Mouse (Mus musculus) left cerebral cortex, adult 18-20 months (tissue): Measurements from ENCODE around the gene Zc3h18. TPM values are rescaled to one million over a fixed set of nuclear protein-coding genes. Genes with fewer than 3 reads are reported as not detected.

ENCODE experiments used
- DNase-seq, 2 experiments: peaks; one replicate each; pipeline ENCODE4 v3.0.0; 2021 to 2022; ENCODE audit warnings: low spot score in 2 of 2, mixed read lengths in 1 of 2
- total RNA-seq, 2 experiments: library from RNA; stranded (reverse); gene quantifications; 2 replicates each; pipeline ENCODE4 v1.2.3; 2021

Zc3h18 gene
- total RNA-seq, 2 experiments from 2014 or later: 41.2 to 42.4 TPM

- no peak for DNase-seq
These were observed 31.0 kb upstream of the Zc3h18 start for GRCm38 (mm10) chr8:122345181-122346095.

GRCm38 (mm10) chr8:122347811-122348552, 28.4 kb upstream of the Zc3h18 start:
- peak; percentile 72 to 73 for DNase-seq

GRCm38 (mm10) chr8:122349357-122350297, 26.8 kb upstream of the Zc3h18 start:
- no peak for DNase-seq

- DNase-seq: no peak
These were observed 25.9 kb upstream of the Zc3h18 start for GRCm38 (mm10) chr8:122350309-122351089.

- no peak for DNase-seq
These were observed 22.3 kb upstream of the Zc3h18 start for GRCm38 (mm10) chr8:122354157-122354556.

GRCm38 (mm10) chr8:122355642-122356606, 20.5 kb upstream of the Zc3h18 start:
- DNase-seq: peak; percentile 65 to 80

GRCm38 (mm10) chr8:122357202-122357601, 19.2 kb upstream of the Zc3h18 start:
- no peak for DNase-seq

- no peak for DNase-seq
These were observed 18.8 kb upstream of the Zc3h18 start for GRCm38 (mm10) chr8:122357641-122358040.

- DNase-seq: no peak
These were observed 17.2 kb upstream of the Zc3h18 start for GRCm38 (mm10) chr8:122359111-122359775.

GRCm38 (mm10) chr8:122360696-122361416, 15.6 kb upstream of the Zc3h18 start, which contains the start of gene Trhr2:
Gene Trhr2 (minus strand): TSS chr8:122360746.
- no peak for DNase-seq

- DNase-seq: no peak
These were observed 14.1 kb upstream of the Zc3h18 start for GRCm38 (mm10) chr8:122362271-122362670.

GRCm38 (mm10) chr8:122362967-122363366, 13.4 kb upstream of the Zc3h18 start:
- DNase-seq: no peak

GRCm38 (mm10) chr8:122368494-122368893, 7.9 kb upstream of the Zc3h18 start:
- no peak for DNase-seq

GRCm38 (mm10) chr8:122369665-122370064, 6.7 kb upstream of the Zc3h18 start:
- peak; percentile 75 to 80 for DNase-seq

- no peak for DNase-seq
These were observed 4.7 kb upstream of the Zc3h18 start for GRCm38 (mm10) chr8:122371706-122372105.

- DNase-seq: no peak
These were observed 1.1 kb upstream of the Zc3h18 start for GRCm38 (mm10) chr8:122375320-122375719.

- DNase-seq: no peak
These were observed 551 bp upstream of the Zc3h18 start for GRCm38 (mm10) chr8:122375751-122376364.
